Comparison of ENCODE assay signal across 9 mouse cellular contexts in the genomic region with DNA sequence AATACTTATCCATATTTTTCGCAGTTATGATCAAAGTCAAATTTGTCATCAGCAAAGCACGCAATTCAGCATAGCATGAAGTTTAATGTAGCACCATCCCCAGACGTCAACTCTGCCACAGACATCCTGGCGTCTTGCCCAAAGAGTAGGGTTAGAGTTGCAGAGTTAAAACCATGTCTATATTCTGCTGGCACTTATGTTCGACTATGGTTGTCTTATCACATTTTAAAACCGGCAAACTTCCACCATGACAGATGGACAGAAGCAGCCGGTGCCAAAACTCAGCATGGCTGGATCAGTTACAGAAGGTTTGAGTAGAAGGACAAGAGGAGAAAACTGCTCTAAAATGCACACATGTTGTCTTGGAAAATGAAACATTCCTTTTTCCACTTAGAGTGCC.
DNase-seq lines count a peak whose midpoint lies in the region; ATAC-seq lines count a peak whose summit lies in the region.
"Had no signal": no experiment of that assay in that cellular context is flagged by ENCODE, and none has a peak within 500 bp of the region (broad histone marks: within the 10 kb centered on the region; RNA-seq: fewer than 3 reads in every experiment).

No protein-coding gene starts in this region.

- H3K9ac ChIP-seq in embryonic facial prominence, embryonic 14.5 days (ENCODE audit: low read depth, low read length), result no peak overlapping the region

- 50% methylated on average over 7 of the region's 7 CpGs for WGBS in embryonic facial prominence, embryonic 14.5 days
- WGBS in embryonic facial prominence, embryonic 10.5 days, result 86% methylated on average over 7 of the region's 7 CpGs

- peak; percentile 68 for DNase-seq in embryonic facial prominence, embryonic 14.5 days (ENCODE audit: low spot score)
- DNase-seq in embryonic facial prominence, embryonic 10.5 days (ENCODE audit: low spot score), result no peak
- DNase-seq in cerebellum, adult 11 months, result peak; percentile 87
- DNase-seq in frontal cortex, postnatal 14 days (ENCODE audit: low spot score in 2 of 2), result peak; percentile 4 to 14
- DNase-seq in left cerebral cortex, postnatal 14 days (ENCODE audit: low spot score in 2 of 2), result peak; percentile 2 to 10
- no peak for DNase-seq in thymus, postnatal 10 days (ENCODE audit: low spot score in 2 of 2)
- no peak for DNase-seq in adrenal gland, postnatal 36 days
- no peak for DNase-seq in MN1 (ENCODE audit: low spot score)

- no peaks in the 10 kb centered on the region for H3K9me3 ChIP-seq in embryonic facial prominence, embryonic 14.5 days (ENCODE audit: control insufficient read depth, low read length)
- no peaks in the 10 kb centered on the region for H3K9me3 ChIP-seq in embryonic facial prominence, embryonic 10.5 days

- H3K4me3 ChIP-seq in embryonic facial prominence, embryonic 14.5 days (ENCODE audit: low read depth, low read length), result no peak overlapping the region
- no peak overlapping the region for H3K4me3 ChIP-seq in embryonic facial prominence, embryonic 10.5 days

- no peak overlapping the region for H3K4me2 ChIP-seq in embryonic facial prominence, embryonic 14.5 days (ENCODE audit: low read depth, low read length)

- H3K36me3 ChIP-seq in embryonic facial prominence, embryonic 14.5 days (ENCODE audit: control insufficient read depth, insufficient read depth, low read length), result no peaks in the 10 kb centered on the region
- no peaks in the 10 kb centered on the region for H3K36me3 ChIP-seq in embryonic facial prominence, embryonic 10.5 days (replicated peaks)

- H3K27me3 ChIP-seq in embryonic facial prominence, embryonic 14.5 days (replicated peaks; ENCODE audit: control insufficient read depth, insufficient read depth, low read length), result no peaks in the 10 kb centered on the region
- H3K27me3 ChIP-seq in embryonic facial prominence, embryonic 10.5 days (replicated peaks; ENCODE audit: low read depth, poor library complexity, severe bottlenecking), result no peaks in the 10 kb centered on the region

- intact Hi-C loops in left cerebral cortex, postnatal 14 days (cut with DNase I), result no loop called here

- no peaks in the 10 kb centered on the region for H3K4me1 ChIP-seq in embryonic facial prominence, embryonic 14.5 days (ENCODE audit: control insufficient read depth, insufficient read depth, low read length)
- no peaks in the 10 kb centered on the region for H3K4me1 ChIP-seq in embryonic facial prominence, embryonic 10.5 days

- ATAC-seq in embryonic facial prominence, embryonic 14.5 days (ENCODE audit: low read depth), result peak; percentile 33; the same call in 1 of the 2 replicates
- ATAC-seq: lung, postnatal 0 days had no signal

- H3K27ac ChIP-seq in embryonic facial prominence, embryonic 14.5 days (replicated peaks; ENCODE audit: low read depth, low read length), result no peak overlapping the region
- no peak overlapping the region for H3K27ac ChIP-seq in embryonic facial prominence, embryonic 10.5 days (replicated peaks)

Comparison
In these comparisons a context has a peak if more than half of its experiments do, and no peak if none do; other contexts are left out.
1. DNase-seq: peak in embryonic facial prominence, embryonic 14.5 days (single experiment), cerebellum, adult 11 months (single experiment), frontal cortex, postnatal 14 days (2 of 2) and left cerebral cortex, postnatal 14 days (2 of 2); none in embryonic facial prominence, embryonic 10.5 days (single experiment), thymus, postnatal 10 days (0 of 2), adrenal gland, postnatal 36 days (0 of 2) and MN1 (single experiment).